Mouse (Mus musculus) kidney, adult 2 months (tissue): ENCODE measurements around the gene Tubb2b. TPM values are rescaled to one million over a fixed set of nuclear protein-coding genes. Genes with fewer than 3 reads are reported as not detected.
A peak's percentile ranks its signal among the peaks of the same experiment; 100 is the strongest.

Experiments
- DNase-seq: peaks from one replicate; pipeline ENCODE4 v3.0.0; 2021
- H3K27ac ChIP-seq: fragments of 200-500 bp; 2 replicates; pipeline ENCODE4 v1.5.1; 2012; ENCODE audit warnings: low read depth, low read length, control low read depth, inconsistent platforms; ENCODE audit not compliant: insufficient read depth
- H3K27me3 ChIP-seq: fragments of 200-500 bp; replicated peaks from 2 replicates; pipeline ENCODE4 v1.6.1; 2012; ENCODE audit warnings: mild to moderate bottlenecking, moderate library complexity, low read length, inconsistent platforms; ENCODE audit not compliant: control insufficient read depth, insufficient read depth
- H3K36me3 ChIP-seq: fragments of 200-500 bp; 2 replicates; pipeline ENCODE4 v1.6.1; 2012; ENCODE audit warnings: mild to moderate bottlenecking, moderate library complexity, low read length, inconsistent platforms; ENCODE audit not compliant: control insufficient read depth, insufficient read depth
- H3K4me1 ChIP-seq: fragments of 200-500 bp; 2 replicates; pipeline ENCODE4 v1.6.1; 2011; ENCODE audit warnings: low read length; ENCODE audit not compliant: control insufficient read depth, insufficient read depth
- H3K4me3 ChIP-seq: fragments of 200-500 bp; 2 replicates; pipeline ENCODE4 v1.5.1; 2011; ENCODE audit warnings: mild to moderate bottlenecking, low read depth, low read length, control low read depth; ENCODE audit not compliant: insufficient read depth
- CTCF ChIP-seq: fragments of 200-500 bp; conservative IDR thresholded peaks from 2 replicates; pipeline ENCODE4 v1.5.1; 2011; ENCODE audit warnings: low read depth, mild to moderate bottlenecking, control low read depth, low read length, moderate library complexity, mixed read lengths; ENCODE audit not compliant: insufficient read depth, insufficient read length
- POLR2A ChIP-seq: fragments of 200-500 bp; IDR thresholded peaks from one replicate; pipeline ENCODE4 v1.6.1; 2011; ENCODE audit warnings: low read depth, low read length, control low read depth
- WGBS: fragments of 180-500 bp; shearing (Covaris S2); methylation state at CpG from one replicate; pipeline ENCODE4 v1.1.7; 2018; 5-methylcytosine and 5-hydroxymethylcytosine counted together
- polyA plus RNA-seq: library from polyadenylated mRNA; depleted of rRNA; stranded (reverse); fragments of >200 nt; gene quantifications from 2 replicates; pipeline ENCODE4 v1.2.3, GENCODE M21; 2012

Tubb2b gene
- polyA plus RNA-seq, 1 experiment = 30.5 TPM

DNA sequence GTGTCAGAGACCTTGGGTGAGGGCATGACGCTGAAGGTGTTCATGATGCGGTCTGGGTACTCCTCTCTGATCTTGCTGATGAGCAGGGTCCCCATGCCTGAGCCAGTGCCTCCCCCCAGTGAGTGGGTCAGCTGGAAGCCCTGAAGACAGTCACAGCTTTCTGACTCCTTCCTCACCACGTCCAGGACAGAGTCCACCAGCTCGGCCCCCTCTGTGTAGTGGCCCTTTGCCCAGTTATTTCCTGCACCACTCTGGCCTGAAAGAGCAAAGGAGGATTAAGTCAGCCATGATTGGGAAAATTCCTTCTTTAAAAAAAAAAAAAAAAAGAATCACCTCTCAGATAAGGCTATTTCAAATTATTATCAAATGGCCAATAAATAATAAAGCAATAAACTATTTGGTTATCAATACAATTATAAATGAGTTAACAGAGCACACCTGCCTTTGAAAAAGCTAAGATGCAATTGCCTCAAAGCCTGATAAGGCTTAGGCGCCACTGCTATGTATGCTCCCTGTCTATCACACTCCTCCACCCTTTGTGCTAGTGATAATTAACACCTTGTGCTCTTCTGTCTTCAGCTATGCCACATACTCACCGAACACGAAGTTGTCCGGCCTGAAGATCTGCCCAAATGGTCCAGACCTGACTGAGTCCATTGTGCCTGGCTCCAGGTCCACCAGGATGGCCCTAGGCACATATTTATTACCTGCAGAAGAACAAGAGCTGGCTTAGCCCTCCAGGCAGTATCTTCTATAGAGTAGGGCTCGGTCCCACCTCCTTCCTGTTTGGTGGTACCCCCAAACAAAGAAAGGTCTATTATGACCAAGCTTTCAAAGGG, 1.8 kb downstream of the Tubb2b start:
- Histone ChIP-seq H3K36me3 (no peaks in the 10 kb centered on the region), H3K27ac (no peak overlapping the region; the same call in 1 of the 2 replicates), H3K4me3 (no peak overlapping the region), H3K27me3 (no peaks in the 10 kb centered on the region), H3K4me1 (peaks cover 11% of the 10 kb centered on the region)
- peak; percentile 43 for DNase-seq
- 60% methylated on average over 9 of the region's 9 CpGs for WGBS
- no peak for TF ChIP-seq POLR2A
- no peak for TF ChIP-seq CTCF

- DNase-seq = peak; percentile 79
- no peaks in the 10 kb centered on the region for H3K36me3 ChIP-seq
- H3K27ac ChIP-seq = peak overlapping the region; percentile 30; the same call in 1 of the 2 replicates
- H3K4me3 ChIP-seq = no peak overlapping the region
- WGBS = 40% methylated on average over 4 of the region's 4 CpGs
- no peaks in the 10 kb centered on the region for H3K27me3 ChIP-seq
- peaks cover 7% of the 10 kb centered on the region; the same call in 1 of the 2 replicates for H3K4me1 ChIP-seq
- TF ChIP-seq CTCF = no peak
- TF ChIP-seq POLR2A = no peak
Observed at GRCm38 (mm10) chr13:34125711-34126110, 4.6 kb downstream of the Tubb2b start.

- no peak for DNase-seq
- H3K4me3 ChIP-seq = no peak overlapping the region
- no peaks in the 10 kb centered on the region for H3K27me3 ChIP-seq
- no peaks in the 10 kb centered on the region for H3K36me3 ChIP-seq
- TF ChIP-seq POLR2A (no peak), CTCF (no peak)
- 97% methylated on average over 2 of the region's 2 CpGs for WGBS
- no peak overlapping the region for H3K27ac ChIP-seq
- H3K4me1 ChIP-seq = peaks cover 5% of the 10 kb centered on the region; the same call in 1 of the 2 replicates
Observed at GRCm38 (mm10) chr13:34120536-34120935, 9.7 kb downstream of the Tubb2b start.

DNA sequence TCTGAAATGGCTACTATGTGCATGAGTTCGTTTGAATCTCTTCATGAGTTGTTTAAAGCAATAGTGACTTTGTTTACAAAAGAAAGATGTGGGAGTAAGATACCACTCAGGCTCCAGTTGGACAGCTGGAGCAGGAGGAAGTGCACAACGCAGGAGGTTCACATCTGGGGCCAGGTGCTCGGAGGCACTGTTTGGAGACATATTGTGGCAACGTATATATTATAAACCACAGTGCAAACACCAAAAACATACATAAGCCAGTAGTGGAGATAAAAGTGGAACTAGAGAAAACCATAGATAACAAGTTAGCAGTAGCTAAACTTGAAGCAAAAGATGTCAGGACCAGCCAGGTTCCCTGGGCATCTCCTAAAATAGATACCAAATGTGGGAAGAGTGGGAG, 10.9 kb downstream of the Tubb2b start:
- H3K4me1 ChIP-seq = peaks cover 3% of the 10 kb centered on the region; the same call in 1 of the 2 replicates
- H3K4me3 ChIP-seq = no peak overlapping the region
- H3K36me3 ChIP-seq = no peaks in the 10 kb centered on the region
- TF ChIP-seq CTCF (no peak), POLR2A (no peak)
- no peaks in the 10 kb centered on the region for H3K27me3 ChIP-seq
- no peak overlapping the region for H3K27ac ChIP-seq
- 59% methylated on average over 4 of the region's 4 CpGs for WGBS
- DNase-seq = no peak

- H3K36me3 ChIP-seq = no peaks in the 10 kb centered on the region
- H3K27ac ChIP-seq = no peak overlapping the region
- 86% methylated on average over 4 of the region's 4 CpGs for WGBS
- DNase-seq = no peak
- H3K27me3 ChIP-seq = no peaks in the 10 kb centered on the region
- no peak overlapping the region for H3K4me3 ChIP-seq
- TF ChIP-seq POLR2A (no peak), CTCF (no peak)
- H3K4me1 ChIP-seq = 0 out of 2 replicates have a peak, but pooled peaks cover 3% of the 10 kb centered on the region
Observed at GRCm38 (mm10) chr13:34118816-34119215, 11.4 kb downstream of the Tubb2b start.

DNA sequence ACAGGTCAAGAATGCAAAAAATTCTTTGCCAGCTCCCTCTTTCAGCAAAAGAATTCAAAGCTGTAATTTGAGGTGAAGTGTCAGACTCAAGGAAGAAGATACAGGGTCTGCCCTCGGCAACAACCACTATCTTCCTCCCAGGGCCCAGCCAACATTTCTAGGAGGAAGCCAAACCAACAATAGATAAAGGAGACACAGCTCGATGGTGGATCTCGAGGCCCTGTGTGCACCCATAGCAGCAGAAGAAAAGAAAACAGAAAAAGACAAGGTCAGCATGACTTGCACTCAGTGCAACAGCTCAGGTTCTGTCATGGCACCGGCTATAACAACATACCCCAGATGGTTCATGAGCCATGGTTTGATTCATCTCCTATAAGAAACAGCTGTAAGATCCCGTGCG, 13.8 kb downstream of the Tubb2b start:
- Histone ChIP-seq H3K27ac (no peak overlapping the region), H3K27me3 (no peaks in the 10 kb centered on the region), H3K36me3 (no peaks in the 10 kb centered on the region), H3K4me3 (no peak overlapping the region), H3K4me1 (no peaks in the 10 kb centered on the region)
- 82% methylated on average over 6 of the region's 6 CpGs for WGBS
- TF ChIP-seq POLR2A (no peak), CTCF (no peak)
- no peak for DNase-seq

DNA sequence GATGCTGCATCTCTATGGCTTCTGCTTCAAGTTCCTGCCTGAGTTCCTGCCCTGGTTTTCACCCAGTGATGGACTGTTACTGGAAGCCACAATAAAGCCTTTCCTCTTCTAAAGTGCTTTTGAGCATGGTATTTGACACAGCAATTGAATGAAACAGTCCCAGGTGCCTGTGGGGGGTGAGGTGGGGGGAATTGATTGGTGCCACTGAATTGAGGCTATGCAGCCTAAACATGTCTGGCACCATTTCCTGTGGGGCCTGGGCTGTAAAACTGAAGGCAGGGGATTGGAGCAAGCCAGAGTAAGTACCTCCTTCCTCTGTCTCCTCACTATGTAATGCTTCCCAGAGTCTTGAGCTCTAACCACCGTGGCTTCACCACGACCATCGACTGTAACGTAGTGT, 15.6 kb downstream of the Tubb2b start:
- no peaks in the 10 kb centered on the region for H3K27me3 ChIP-seq
- TF ChIP-seq CTCF (no peak), POLR2A (no peak)

More for the DNA sequence above, 15.6 kb downstream of the Tubb2b start:
- H3K27ac ChIP-seq = no peak overlapping the region
- no peaks in the 10 kb centered on the region for H3K36me3 ChIP-seq
- H3K4me3 ChIP-seq = no peak overlapping the region
- peaks cover 2% of the 10 kb centered on the region; the same call in 1 of the 2 replicates for H3K4me1 ChIP-seq
- 87% methylated on average over 4 of the region's 4 CpGs for WGBS
- no peak for DNase-seq
